Mouse (Mus musculus) gastrocnemius, postnatal 10 days (tissue): Measurements from ENCODE around the gene Nav3. TPM values are rescaled to one million over a fixed set of nuclear protein-coding genes. Genes with fewer than 3 reads are reported as not detected.
"Not testable (repeated sequence)": the region's sequence is repeated elsewhere in the genome, so short reads cannot be mapped to it uniquely, and the experiment has no call there.

Experiments
- DNase-seq: peaks from one replicate; pipeline ENCODE4 v3.0.0; 2021; ENCODE audit warnings: mixed read lengths
- total RNA-seq, 2 experiments: library from RNA; stranded (reverse); gene quantifications; 2 replicates each; pipeline ENCODE4 v1.2.3; 2021

Gene Nav3
- total RNA-seq, 2 experiments from 2014 or later, result 9.8 to 13.7 TPM

- no peak for DNase-seq
These were observed 383.6 kb downstream of the Nav3 start for GRCm38 (mm10) chr10:110072355-110072754.

- DNase-seq, result no peak
These were observed 394.8 kb downstream of the Nav3 start for GRCm38 (mm10) chr10:110061166-110061565.

GRCm38 (mm10) chr10:110037547-110037946, 418.5 kb downstream of the Nav3 start:
- no peak for DNase-seq

GRCm38 (mm10) chr10:110034582-110035099, 421.4 kb downstream of the Nav3 start:
- no peak for DNase-seq

- not testable (repeated sequence) for DNase-seq
These were observed 431.1 kb downstream of the Nav3 start for GRCm38 (mm10) chr10:110024897-110025296.

GRCm38 (mm10) chr10:110022100-110022499, 433.9 kb downstream of the Nav3 start:
- no peak for DNase-seq

GRCm38 (mm10) chr10:110019266-110019866, 436.6 kb downstream of the Nav3 start:
- no peak for DNase-seq

GRCm38 (mm10) chr10:110001328-110001727, 454.7 kb downstream of the Nav3 start:
- not testable (repeated sequence) for DNase-seq

GRCm38 (mm10) chr10:110000755-110001247, 455.2 kb downstream of the Nav3 start:
- DNase-seq, result no peak

- DNase-seq, result peak; percentile 8
These were observed 456.1 kb downstream of the Nav3 start for GRCm38 (mm10) chr10:109999904-110000303.

GRCm38 (mm10) chr10:109994302-109994701, 461.7 kb downstream of the Nav3 start:
- peak; percentile 10 for DNase-seq

- DNase-seq, result no peak
These were observed 470.0 kb downstream of the Nav3 start for GRCm38 (mm10) chr10:109985824-109986485.

GRCm38 (mm10) chr10:109976351-109976750, 479.7 kb downstream of the Nav3 start:
- DNase-seq, result no peak

GRCm38 (mm10) chr10:109974177-109974576, 481.8 kb downstream of the Nav3 start:
- no peak for DNase-seq

- DNase-seq, result no peak
These were observed 482.5 kb downstream of the Nav3 start for GRCm38 (mm10) chr10:109973483-109973882.

- DNase-seq, result no peak
These were observed 505.7 kb downstream of the Nav3 start for GRCm38 (mm10) chr10:109950296-109950695.

- DNase-seq, result no peak
These were observed 526.7 kb downstream of the Nav3 start for GRCm38 (mm10) chr10:109929319-109929622.

- DNase-seq, result no peak
These were observed 527.3 kb downstream of the Nav3 start for GRCm38 (mm10) chr10:109928547-109929318.

- no peak for DNase-seq
These were observed 529.9 kb downstream of the Nav3 start for GRCm38 (mm10) chr10:109926149-109926548.

- DNase-seq, result no peak
These were observed 531.9 kb downstream of the Nav3 start for GRCm38 (mm10) chr10:109924136-109924535.

GRCm38 (mm10) chr10:109921368-109921767, 534.6 kb downstream of the Nav3 start:
- peak; percentile 38 for DNase-seq

- peak; percentile 67 for DNase-seq
These were observed 535.3 kb downstream of the Nav3 start for GRCm38 (mm10) chr10:109920607-109921187.

- no peak for DNase-seq
These were observed 536.5 kb downstream of the Nav3 start for GRCm38 (mm10) chr10:109919515-109919914.
